Mouse (Mus musculus) heart, embryonic 14.5 days (tissue): ENCODE data around the gene Usp20. TPM values are rescaled to one million over a fixed set of nuclear protein-coding genes. Genes with fewer than 3 reads are reported as not detected.
"Not testable (repeated sequence)": the region's sequence is repeated elsewhere in the genome, so short reads cannot be mapped to it uniquely, and the experiment has no call there.

ENCODE experiments used
- ATAC-seq: fragments of 200-750 bp; cut with Nextera tagmentation; 2 replicates; pipeline ENCODE4 v1.8.0; 2017; ENCODE audit warnings: low read depth, moderate TSS enrichment; ENCODE audit not compliant: insufficient number of reproducible peaks, insufficient read depth, low FRiP score
- H3K27ac ChIP-seq, 2 experiments: fragments of 200-500 bp in 1 of 2; fragments of 300-500 bp in 1 of 2; sonication (generic) in 1 of 2; replicated peaks in 1 of 2; 2 replicates each; pipeline ENCODE4 v1.5.1; 2012 to 2014; ENCODE audit warnings: low read depth in 2 of 2, low read length in 2 of 2, control low read depth in 1 of 2, mild to moderate bottlenecking in 1 of 2, mixed read lengths in 1 of 2; ENCODE audit not compliant: control insufficient read depth in 1 of 2, insufficient read depth in 1 of 2
- H3K27me3 ChIP-seq: fragments of 300-500 bp; sonication (generic); 2 replicates; pipeline ENCODE4 v1.6.1; 2014; ENCODE audit warnings: mild to moderate bottlenecking, low read length, control low read depth; ENCODE audit not compliant: control insufficient read depth, insufficient read depth
- H3K36me3 ChIP-seq: fragments of 300-500 bp; sonication (generic); 2 replicates; pipeline ENCODE4 v1.6.1; 2014; ENCODE audit warnings: mild to moderate bottlenecking, control low read depth, low read length, mixed read lengths; ENCODE audit not compliant: control insufficient read depth, insufficient read depth
- H3K4me1 ChIP-seq, 2 experiments: fragments of 200-500 bp in 1 of 2; fragments of 300-500 bp in 1 of 2; sonication (generic) in 1 of 2; 2 replicates each; pipeline ENCODE4 v1.6.1; 2012 to 2014; ENCODE audit warnings: low read length in 2 of 2, control low read depth in 1 of 2, mixed read lengths in 1 of 2; ENCODE audit not compliant: control insufficient read depth in 2 of 2, insufficient read depth in 2 of 2
- H3K4me2 ChIP-seq: fragments of 300-500 bp; sonication (generic); 2 replicates; pipeline ENCODE4 v1.6.1; 2014; ENCODE audit warnings: mild to moderate bottlenecking, low read length
- H3K4me3 ChIP-seq, 2 experiments: fragments of 200-500 bp in 1 of 2; fragments of 300-500 bp in 1 of 2; sonication (generic) in 1 of 2; 2 replicates each; pipeline ENCODE4 v1.5.1; 2012 to 2014; ENCODE audit warnings: low read length in 2 of 2, mild to moderate bottlenecking in 2 of 2, control low read depth in 1 of 2, low read depth in 1 of 2, moderate library complexity in 1 of 2; ENCODE audit not compliant: control insufficient read depth in 1 of 2, insufficient read depth in 1 of 2
- H3K9ac ChIP-seq: fragments of 300-500 bp; sonication (generic); 2 replicates; pipeline ENCODE4 v1.6.1; 2014; ENCODE audit warnings: mild to moderate bottlenecking, low read length
- H3K9me3 ChIP-seq: fragments of 300-500 bp; sonication (generic); 2 replicates; pipeline ENCODE4 v1.6.1; 2016; ENCODE audit warnings: low read length, control low read depth; ENCODE audit not compliant: control insufficient read depth
- WGBS: fragments of 180-500 bp; shearing (Covaris S2); extraction: QIAGEN DNeasy Blood & Tissue Kit; methylation state at CpG from one replicate; pipeline ENCODE4 v1.1.7; 2014; 5-methylcytosine and 5-hydroxymethylcytosine counted together
- polyA plus RNA-seq: library from polyadenylated mRNA; unstranded; fragments of >200 nt; fragmentation: Nextera tagmentation; extraction: Ambion mirVana; gene quantifications from 2 replicates; pipeline ENCODE4 v1.2.1, GENCODE M21; 2014

Gene Usp20
- polyA plus RNA-seq, 1 experiment from 2014 or later, result 35.6 TPM

GRCm38 (mm10) chr2:30942116-30942515 is 40.0 kb upstream of the Usp20 start:
- not testable (repeated sequence) for H3K9me3 ChIP-seq, H3K27ac ChIP-seq, H3K9ac ChIP-seq, H3K4me1 ChIP-seq, H3K4me3 ChIP-seq, H3K36me3 ChIP-seq, H3K27me3 ChIP-seq, ATAC-seq
- 43% methylated on average over 7 of the region's 7 CpGs for WGBS
- peak overlapping the region; percentile 56 for H3K4me2 ChIP-seq

GRCm38 (mm10) chr2:30942603-30943011 is 39.5 kb upstream of the Usp20 start:
- Histone ChIP-seq H3K36me3 (no peaks in the 10 kb centered on the region), H3K9me3 (no peaks in the 10 kb centered on the region), H3K9ac (no peak overlapping the region), H3K27ac (no peak overlapping the region), H3K4me2 (peak overlapping the region; percentile 56), H3K4me3 (peak overlapping the region; percentile 27 to 33), H3K4me1 (no peaks in the 10 kb centered on the region), H3K27me3 (no peaks in the 10 kb centered on the region)
- no peak for ATAC-seq
- 24% methylated on average over 16 of the region's 16 CpGs for WGBS

- WGBS, result 29% methylated on average over 5 of the region's 5 CpGs
- no peaks in the 10 kb centered on the region for H3K27me3 ChIP-seq
- ATAC-seq, result peak; percentile 19; the same call in 1 of the 2 replicates
- peak overlapping the region; percentile 79 for H3K4me2 ChIP-seq
- peaks cover 24% of the 10 kb centered on the region for H3K36me3 ChIP-seq
- peak overlapping the region; percentile 19 to 70; a peak in 3 of 4 replicates for H3K4me3 ChIP-seq
- no peaks in the 10 kb centered on the region for H3K9me3 ChIP-seq
- peaks cover 10 to 22% of the 10 kb centered on the region in 2 experiments for H3K4me1 ChIP-seq
- H3K9ac ChIP-seq, result peak overlapping the region; percentile 83
- peak overlapping the region; percentile 47 to 67; a peak in 3 of 4 replicates for H3K27ac ChIP-seq
Measured at GRCm38 (mm10) chr2:30952457-30952823, 29.6 kb upstream of the Usp20 start.

DNA sequence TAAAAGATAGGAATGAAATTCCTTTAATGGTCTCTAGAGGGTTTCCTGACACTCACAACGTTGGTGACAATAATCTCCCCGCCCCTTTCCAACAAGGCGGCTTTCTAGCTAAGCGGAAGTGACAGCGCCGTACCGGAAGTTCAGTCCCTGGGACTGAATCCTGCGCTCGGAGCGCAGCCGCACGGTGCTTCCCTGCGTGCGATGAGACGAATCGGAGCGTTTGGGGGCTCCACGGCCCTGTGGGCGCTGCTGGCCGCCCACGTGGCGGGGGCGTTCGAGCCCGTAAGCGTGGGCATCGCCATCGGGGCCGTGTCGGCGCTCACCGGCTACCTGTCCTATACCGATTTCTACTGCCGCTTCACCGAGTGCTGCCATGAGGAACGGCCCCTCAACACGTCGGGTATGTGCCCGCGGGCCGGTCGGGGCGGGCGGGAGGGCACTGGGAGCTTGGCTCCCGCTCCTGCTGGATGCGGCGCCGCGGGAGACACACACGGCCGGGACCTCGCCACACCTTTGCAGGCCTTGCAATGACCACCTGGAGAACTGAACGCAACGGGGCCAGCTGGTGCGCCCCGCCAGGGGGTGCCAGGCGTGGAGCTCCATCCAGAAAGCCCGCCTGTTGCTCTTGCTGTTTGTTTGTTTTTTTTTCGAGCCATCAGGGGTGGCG is 29.1 kb upstream of the Usp20 start, which contains the start of gene Tor1b:
TSS of gene Tor1b (plus strand) at position 136 of the 667 bp plus-strand sequence.
- Histone ChIP-seq H3K9ac (peak within 1 kb of the TSS; percentile 83), H3K4me1 (peaks cover 10 to 22% of the 10 kb centered on the region in 2 experiments), H3K4me2 (peak within 1 kb of the TSS; percentile 79), H3K4me3 (peak within 1 kb of the TSS; percentile 70), H3K36me3 (peaks cover 29% of the 10 kb centered on the region), H3K27ac (peak within 1 kb of the TSS; percentile 60 to 67), H3K27me3 (no peaks in the 10 kb centered on the region), H3K9me3 (no peaks in the 10 kb centered on the region)
- WGBS, result under 1% methylated on average over 60 of the region's 60 CpGs
- ATAC-seq, result peak; percentile 80

DNA sequence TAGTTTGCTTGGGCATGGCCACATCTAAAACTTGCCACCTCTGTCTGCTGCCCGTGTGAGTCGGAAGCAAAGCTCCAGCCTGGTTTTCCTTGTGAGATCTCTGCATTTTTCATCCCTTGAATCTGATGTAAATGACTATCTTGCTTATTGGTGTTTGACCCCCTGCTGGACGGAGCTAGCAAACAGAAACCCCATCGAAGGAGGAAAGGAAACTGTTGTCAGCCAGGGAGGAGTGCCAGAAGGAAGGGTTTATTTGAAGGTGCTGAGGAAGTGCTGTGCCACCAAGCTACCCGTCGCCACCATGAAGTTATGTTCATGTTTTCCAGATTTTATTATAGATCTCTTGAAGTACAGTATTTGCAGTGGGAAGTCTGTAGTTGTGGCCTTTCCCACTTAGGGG is 27.3 kb upstream of the Usp20 start:
- no peaks in the 10 kb centered on the region for H3K9me3 ChIP-seq
- peaks cover 48% of the 10 kb centered on the region for H3K36me3 ChIP-seq
- H3K4me1 ChIP-seq, result peaks cover 10 to 22% of the 10 kb centered on the region in 2 experiments
- peak overlapping the region; percentile 83; the same call in 1 of the 2 replicates for H3K9ac ChIP-seq
- H3K4me3 ChIP-seq, result no peak overlapping the region
- WGBS, result 65% methylated on average over 6 of the region's 6 CpGs
- peak overlapping the region; percentile 79; the same call in 1 of the 2 replicates for H3K4me2 ChIP-seq
- ATAC-seq, result no peak
- H3K27ac ChIP-seq, result no peak overlapping the region
- H3K27me3 ChIP-seq, result no peaks in the 10 kb centered on the region

DNA sequence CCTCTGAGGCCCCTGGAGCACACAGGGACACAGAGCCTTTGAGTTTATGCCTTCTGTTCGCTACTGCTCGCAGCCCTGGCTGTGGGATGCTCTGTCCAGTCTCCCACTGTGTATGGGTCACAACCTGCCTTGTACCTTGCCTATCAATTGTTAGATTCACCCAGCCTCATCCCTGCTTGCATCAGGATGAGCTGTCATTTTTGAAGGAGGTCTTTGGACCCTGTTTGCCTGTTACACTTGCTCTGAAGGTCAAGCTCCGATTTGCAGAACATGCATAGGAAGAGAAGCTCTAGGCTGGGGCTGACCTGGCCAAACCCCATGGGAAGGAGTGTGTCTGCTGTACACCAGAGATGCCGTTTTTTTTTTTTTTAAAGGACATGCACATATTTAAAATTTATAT is 24.6 kb upstream of the Usp20 start:
- Histone ChIP-seq H3K27me3 (no peaks in the 10 kb centered on the region), H3K4me3 (no peak overlapping the region), H3K4me2 (no peak overlapping the region), H3K9ac (no peak overlapping the region), H3K27ac (no peak overlapping the region), H3K36me3 (peaks cover 74% of the 10 kb centered on the region), H3K4me1 (peaks cover 6 to 20% of the 10 kb centered on the region in 2 experiments), H3K9me3 (no peaks in the 10 kb centered on the region)
- 77% methylated on average over 4 of the region's 4 CpGs for WGBS
- no peak for ATAC-seq

DNA sequence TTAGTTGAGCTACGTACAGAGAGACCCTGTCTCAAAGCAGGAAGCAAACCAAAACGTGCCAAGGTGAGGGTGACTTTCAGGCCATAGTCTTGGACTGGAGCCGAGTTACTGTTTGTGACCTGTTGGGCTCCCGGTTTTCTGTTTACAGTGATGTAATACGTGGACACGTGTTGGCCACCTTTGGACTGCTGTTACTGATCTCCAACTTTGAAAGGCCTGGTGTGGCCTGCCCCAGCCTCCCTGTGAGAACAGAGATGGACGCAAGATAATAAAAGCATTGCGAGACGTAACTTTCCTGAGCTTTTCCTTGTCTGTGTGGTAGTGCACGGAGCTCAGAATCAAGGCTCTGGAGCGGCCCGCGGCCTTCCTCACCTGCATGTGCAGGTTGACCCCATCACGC is 23.4 kb upstream of the Usp20 start:
- Histone ChIP-seq H3K4me1 (peaks cover 3 to 14% of the 10 kb centered on the region in 2 experiments), H3K27me3 (no peaks in the 10 kb centered on the region), H3K9ac (no peak overlapping the region), H3K27ac (no peak overlapping the region), H3K4me2 (no peak overlapping the region), H3K36me3 (peaks cover 86% of the 10 kb centered on the region), H3K9me3 (no peaks in the 10 kb centered on the region), H3K4me3 (no peak overlapping the region)
- 89% methylated on average over 14 of the region's 14 CpGs for WGBS
- ATAC-seq, result no peak
